Mouse (Mus musculus) erythroid progenitor cell, adult 5-6 weeks (primary cell): ENCODE data around the gene Psmb9. TPM values are rescaled to one million over a fixed set of nuclear protein-coding genes. Genes with fewer than 3 reads are reported as not detected.

Experiments used
- ATAC-seq: replicated peaks from 2 replicates; pipeline ENCODE4 v1.8.0; 2016; ENCODE audit warnings: moderate number of reproducible peaks, mild to moderate bottlenecking, moderate TSS enrichment, inconsistent platforms; ENCODE audit not compliant: poor library complexity, low FRiP score, severe bottlenecking
- total RNA-seq, 2 experiments: library from RNA; stranded (forward) in 1 of 2; stranded (reverse) in 1 of 2; fragments of 150-400 nt in 1 of 2; fragments of 186-747, 209-891 nt in 1 of 2; gene quantifications; 2 replicates each; pipeline versions ENCODE4 v1.2.3 to v1.2.4; 2015 to 2017; ENCODE audit warnings: low replicate concordance in 2 of 2

Psmb9 gene
- total RNA-seq, 2 experiments from 2014 or later: 21.3 to 23.5 TPM

DNA sequence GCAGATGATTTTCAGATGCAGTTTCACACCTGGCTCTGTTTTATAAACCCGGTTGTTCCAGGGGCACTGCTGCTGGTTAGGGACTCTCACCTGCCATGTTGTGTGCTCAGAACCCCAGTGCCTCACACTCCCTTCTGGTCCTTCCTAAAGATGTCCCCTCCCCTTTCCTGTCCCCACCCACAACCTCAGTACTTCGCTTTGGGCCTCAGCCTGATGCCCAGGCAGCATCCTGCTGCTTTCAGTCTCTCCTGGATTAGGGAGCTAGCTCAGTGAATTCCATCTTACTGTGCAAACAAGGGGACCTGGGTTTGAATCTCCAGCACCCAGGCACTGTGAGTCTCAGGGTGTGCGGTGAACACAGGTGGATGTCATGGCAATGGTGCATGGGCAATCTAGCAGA, 19.9 kb upstream of the Psmb9 start:
- no peak for ATAC-seq

DNA sequence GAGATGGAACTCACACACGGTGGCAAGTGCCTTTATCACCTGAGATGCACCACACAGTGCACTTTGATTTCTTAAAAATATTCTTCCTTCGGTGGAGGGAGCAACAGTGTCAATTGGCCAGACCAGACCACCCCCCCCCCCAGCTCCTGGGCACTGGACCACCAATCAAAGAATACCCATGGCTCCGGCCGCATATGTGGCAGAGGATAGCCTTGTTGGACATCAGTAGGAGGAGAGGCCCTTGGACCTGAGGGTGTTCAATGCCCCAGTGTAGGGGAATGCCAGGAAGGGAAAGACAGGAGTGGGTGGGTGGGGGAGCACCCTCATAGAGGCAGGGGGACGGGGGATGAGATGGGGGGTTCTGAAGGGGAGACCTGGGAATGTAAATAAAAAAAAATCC, 19.2 kb upstream of the Psmb9 start:
- ATAC-seq: no peak

DNA sequence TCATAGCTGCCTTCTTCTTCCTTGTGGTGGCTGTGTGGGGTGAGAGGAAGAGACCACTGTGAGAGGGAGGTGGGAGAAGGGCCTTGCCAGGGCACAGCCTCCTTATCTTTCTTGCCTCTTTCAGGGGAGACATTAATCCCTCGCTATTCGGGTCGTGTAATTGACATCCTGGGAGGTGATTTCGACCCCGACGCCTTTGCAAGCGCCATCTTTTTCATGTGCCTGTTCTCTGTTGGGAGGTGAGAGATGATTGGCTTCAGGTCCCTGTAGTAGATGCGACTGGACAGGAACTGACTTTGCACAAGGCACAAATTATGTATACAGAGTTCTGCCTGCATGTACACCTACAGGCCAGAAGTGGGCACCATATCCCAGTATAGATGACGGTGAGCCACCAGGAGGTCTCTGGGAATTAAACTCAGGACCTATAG, 18.2 kb upstream of the Psmb9 start:
- peak; percentile 82 for ATAC-seq

DNA sequence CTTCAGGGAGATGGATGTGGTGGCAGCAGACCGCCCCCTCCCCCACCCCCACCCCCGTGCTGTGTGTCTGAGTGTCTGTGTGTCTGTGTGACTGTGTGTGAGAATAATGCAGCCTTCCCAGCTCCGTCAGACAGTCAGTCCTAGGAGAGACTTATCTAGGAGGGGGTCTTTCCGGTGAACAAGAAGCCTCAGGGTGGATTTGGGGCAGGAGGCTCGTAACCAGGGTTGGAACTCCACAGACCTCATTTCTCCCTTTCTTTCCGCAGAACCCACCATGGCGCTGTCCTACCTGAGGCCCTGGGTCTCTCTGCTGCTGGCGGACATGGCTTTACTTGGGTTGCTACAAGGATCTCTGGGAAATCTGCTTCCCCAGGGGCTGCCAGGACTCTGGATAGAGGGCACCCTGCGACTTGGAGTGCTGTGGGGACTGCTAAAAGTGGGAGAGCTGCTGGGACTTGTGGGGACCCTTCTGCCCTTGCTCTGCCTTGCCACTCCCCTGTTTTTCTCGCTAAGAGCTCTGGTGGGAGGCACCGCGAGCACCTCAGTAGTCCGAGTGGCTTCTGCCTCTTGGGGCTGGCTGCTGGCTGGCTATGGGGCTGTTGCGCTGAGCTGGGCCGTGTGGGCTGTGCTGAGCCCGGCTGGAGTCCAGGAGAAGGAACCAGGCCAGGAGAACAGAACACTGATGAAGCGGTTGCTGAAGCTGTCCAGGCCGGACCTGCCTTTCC, 17.6 kb upstream of the Psmb9 start:
- ATAC-seq: peak; percentile 60

DNA sequence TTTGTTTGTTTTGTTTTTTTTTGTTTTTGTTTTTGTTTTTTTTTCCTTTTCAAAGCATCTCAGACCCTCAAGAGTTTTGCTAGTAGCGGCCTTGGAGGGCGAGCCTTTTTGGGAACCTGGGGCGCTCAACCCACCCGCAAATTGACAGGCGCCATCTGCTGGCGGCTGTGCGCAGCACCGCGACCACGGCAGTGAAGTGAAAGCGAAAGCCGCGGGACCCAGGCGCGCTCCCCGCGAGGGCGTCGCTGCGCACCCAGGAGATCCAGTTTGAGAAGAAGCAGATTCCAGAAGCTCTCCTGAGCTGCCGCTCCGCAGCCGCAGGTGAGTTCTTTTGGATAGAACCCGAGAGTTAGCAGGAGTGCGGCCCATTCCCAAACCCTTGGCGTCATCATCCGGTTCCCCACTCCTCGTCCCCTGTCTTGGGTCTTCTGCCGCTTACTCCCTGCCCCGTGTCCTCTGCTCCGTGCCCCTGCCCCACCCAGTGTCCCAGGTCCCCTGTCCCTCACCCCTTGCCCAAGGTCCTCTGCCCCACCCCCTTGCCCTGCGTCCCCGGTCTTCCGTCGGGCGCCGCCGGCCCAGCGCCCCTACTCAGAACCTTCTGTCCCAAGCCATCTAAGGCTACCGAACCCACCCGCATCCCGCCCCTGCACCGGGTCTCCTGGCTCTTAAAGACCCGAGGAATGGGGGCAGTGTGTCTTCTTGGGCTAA, 16.9 kb upstream of the Psmb9 start:
- peak; percentile 79 for ATAC-seq

DNA sequence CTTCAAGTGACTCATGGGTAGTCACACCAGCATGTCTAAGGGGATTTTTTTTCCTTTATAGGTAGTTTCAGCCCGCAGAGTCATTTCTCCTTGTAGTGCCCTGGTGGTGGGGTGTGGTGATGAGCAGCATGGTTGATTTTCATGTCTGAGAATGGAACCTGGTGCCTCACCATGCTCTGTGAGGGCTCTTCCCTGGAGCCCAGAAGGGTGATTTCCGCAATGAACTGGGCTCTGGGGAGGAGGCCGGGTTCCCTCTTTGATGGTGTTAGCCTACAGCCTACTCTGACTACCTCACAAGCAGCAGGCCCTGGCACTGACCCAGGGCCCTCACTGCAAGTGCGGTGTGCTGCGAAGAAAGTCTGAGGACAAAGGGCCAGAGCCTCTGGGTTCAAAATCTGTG, 15.9 kb upstream of the Psmb9 start, which contains the start of gene Tap2:
Tap2 (plus strand) TSS at position 84 of the 400 bp plus-strand sequence.
- ATAC-seq: no peak

DNA sequence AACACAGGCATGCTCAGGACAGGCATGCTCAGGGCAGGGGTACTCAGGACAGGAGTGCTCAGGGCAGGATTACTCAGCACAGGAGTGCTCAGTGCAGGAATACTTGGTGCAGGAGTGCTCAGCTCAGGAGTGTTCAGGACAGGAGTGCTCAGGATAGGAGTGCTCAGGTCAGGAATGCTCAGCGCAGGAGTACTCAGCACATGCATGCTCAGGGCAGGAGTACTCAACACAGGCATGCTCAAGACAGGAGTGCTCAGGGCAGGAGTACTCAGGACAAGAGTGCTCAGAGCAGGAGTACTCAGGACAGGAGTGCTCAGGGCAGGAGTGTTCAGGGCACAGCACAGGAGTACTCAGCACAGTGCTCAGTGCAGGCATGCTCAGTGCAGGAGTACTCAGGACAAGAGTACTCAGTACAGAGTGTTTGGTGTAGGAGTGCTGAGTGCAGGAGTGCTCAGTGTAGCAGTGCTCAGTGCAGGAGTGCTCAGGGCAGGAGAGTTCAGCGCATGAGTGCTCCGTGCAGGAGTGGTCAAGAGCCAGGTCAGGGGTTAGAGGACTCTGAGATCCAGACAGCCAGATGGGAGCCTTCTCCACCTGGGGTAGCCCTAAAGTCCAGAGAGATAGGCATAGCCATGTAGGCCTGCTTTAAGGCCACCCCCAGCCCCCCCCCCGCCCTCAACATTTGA, 15.3 kb upstream of the Psmb9 start:
- ATAC-seq: no peak

DNA sequence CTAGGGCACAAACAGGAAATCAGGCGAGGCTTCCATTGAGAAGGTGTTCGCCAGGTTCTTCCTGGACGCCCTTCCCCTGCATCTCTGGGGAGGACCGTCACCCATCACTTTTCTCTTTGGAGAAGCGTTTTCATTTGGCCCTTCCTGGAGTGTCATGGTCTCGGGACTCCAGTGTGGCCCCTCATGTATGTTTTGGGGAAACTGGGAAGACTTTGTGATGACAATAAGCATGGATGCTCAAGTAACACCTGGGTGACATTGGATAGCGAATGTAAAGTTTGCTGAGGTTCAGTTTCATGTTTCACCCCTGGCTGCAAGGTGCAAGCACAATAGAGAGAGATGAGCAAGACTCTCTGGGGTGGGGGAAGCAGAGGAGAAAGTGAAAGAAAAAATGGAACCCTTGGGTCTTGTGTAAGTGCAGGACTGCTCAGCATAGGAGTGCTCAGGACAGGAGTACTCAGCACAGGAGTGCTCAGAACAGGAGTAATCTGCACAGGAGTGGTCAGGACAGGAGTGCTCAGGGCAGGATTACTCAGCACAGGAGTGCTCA, 14.0 kb upstream of the Psmb9 start:
- ATAC-seq: no peak

DNA sequence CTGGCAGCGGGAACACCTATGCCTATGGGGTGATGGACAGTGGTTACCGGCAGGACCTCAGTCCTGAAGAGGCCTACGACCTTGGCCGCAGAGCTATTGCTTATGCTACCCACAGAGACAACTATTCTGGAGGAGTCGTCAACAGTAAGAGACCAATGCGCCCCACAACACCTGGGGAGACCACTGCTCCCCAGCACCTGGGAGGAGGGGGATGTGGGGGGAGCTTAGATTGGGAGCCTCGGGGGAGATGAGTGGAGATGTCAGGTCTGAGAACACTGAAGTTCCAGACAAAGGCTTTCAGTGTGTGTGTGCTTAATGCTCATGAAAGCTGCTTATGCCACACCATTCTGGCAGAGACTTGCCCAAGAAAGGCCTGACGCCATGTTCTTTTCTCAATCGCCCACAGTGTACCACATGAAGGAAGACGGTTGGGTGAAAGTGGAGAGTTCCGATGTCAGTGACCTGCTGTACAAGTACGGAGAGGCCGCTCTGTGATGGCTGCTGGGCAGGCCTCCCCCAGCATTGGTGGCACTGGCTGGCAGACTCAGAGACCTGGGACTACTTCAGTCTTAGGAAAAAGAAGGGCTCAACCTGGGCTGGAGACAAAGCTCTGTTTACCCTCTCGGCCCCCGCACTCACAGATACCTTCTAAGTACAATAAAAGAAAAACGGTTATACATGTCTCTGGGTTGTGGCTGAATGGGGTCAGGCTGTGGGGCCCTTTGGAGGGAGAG, 13.4 kb upstream of the Psmb9 start:
- ATAC-seq: no peak

DNA sequence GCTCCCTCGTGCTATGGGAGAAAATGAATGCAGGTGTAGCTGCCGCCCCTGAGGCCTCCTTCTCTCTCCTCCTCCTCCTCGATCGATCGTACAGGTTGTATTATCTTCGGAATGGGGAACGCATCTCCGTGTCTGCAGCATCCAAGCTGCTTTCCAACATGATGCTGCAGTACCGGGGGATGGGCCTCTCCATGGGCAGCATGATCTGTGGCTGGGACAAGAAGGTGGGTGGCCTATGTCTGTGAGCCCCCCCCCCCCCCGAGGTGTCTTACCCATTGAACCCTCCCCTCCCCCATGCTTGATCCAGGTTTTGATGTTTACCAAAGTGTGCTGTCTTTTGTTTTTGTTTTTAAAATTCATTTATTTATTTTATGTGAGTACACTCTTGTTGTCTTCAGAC, 12.5 kb upstream of the Psmb9 start:
- ATAC-seq: no peak

DNA sequence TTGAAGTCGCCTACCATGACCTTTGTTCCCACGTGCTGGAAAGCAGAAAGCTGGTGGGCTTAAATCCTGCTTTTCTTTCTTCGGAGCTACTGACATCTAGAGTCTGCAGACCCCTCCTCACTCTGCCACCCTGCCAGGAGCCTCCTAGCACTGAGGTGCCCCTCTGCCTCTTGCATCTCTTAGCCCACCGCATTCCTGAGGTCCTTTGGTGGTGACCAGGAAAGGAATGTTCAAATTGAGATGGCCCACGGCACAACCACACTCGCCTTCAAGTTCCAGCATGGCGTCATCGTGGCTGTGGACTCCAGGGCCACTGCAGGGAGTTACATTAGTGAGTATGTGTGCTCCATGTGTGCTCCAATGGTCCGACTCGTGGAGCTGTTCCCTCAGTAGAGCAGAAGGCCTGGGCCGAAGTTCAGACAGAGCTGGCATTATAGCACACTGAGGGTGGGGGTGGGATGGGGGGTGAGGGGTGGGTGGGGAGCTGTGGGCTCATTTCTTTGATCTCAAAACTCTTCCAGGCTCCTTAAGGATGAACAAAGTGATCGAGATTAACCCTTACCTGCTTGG, 11.6 kb upstream of the Psmb9 start:
- no peak for ATAC-seq

DNA sequence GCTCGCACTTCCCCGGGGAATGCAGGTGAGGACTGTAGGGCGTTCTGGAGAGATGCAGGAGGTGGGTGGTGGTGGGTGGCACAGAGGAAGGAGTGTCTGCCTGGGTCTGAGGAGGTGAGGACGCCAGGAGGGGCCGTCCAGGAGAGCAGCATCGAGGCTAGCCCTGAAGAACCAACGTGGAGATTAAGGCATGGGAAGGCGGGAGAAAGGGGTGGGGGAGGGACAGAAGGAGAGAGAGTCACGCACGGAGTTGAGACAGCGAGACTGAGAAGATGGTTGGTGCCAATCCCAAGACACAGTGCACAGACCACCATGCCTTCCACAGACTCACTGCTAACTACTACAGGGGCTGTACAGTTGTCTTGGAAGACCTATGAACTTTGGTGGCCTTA, 11.0 kb upstream of the Psmb9 start:
- no peak for ATAC-seq

DNA sequence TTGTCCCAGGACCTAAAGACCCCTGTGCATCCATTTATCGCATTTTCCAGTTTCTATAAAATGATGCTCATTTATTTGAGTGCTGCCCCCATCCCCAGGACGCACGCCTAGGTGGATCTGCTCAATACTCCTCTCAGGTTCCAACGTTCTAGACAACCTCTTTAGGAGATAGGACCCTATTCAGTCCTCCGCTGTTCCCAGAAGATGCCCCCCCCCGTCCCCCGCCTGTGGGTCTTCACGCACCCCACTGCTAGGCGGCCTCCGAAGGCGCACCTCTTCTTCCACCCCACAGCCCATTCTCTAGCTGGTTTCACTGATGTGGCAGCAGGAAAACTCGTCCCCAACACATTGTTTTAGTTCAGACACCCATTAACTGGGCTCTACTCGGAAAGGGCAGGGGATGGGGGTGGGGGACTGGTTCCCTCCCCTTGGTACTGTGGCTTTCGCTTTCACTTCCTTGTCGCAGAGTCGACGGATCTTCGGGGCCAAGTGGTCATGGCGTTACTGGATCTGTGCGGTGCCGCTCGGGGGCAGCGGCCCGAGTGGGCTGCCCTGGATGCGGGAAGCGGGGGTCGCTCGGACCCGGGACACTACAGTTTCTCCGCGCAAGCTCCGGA, 10.4 kb upstream of the Psmb9 start:
- ATAC-seq: no peak

DNA sequence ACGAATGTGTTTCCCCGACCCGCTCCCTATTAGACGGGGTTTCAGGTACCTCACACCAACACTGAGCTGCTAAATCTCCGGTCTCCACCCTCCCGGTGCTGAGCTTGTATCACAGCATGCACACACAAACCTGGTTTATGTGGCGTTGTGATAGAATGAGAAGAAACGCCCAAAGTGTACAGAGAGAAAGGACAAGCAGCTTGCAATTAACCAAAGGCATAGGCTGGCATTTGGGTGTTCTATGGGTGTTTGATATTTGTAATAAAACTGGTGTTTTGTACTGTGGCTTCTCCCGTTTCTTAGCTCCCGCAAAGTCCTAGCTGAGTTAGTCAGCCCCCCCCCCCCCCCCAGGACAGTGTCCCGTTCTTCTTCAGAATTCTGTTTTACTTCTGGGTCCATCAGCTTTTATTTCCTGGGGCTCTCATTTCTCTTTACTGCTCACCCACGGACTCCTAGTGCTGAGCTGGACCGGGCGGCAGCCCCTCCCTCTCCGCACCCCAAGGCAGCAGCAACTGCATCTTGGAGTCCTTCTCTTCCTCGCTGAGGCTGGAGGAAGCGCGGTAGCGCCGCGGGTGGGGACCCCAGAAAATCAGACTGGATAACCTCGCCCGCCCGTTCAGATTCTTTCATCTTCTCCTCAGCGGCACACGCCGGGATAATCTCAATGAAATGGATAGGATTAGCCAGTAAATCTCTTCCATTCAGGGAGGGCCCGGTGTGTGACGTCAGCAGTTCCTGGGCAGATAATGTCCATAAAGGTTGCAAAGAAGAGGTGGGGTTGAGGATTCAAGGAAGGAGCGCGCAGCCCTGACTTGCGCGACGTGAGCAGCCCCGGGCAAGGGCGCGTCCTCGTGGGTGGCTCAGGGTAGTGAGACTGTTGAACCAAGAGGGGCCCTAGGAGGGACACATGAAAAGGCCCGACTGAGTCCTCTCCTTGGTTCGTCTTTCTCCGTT, 9.7 kb upstream of the Psmb9 start, which contains the start of gene Psmb8:
Psmb8 (plus strand) TSS at position 781 of the 954 bp plus-strand sequence.
- 0 out of 2 replicates have a peak, but pooled peaks have one; percentile 45 for ATAC-seq

DNA sequence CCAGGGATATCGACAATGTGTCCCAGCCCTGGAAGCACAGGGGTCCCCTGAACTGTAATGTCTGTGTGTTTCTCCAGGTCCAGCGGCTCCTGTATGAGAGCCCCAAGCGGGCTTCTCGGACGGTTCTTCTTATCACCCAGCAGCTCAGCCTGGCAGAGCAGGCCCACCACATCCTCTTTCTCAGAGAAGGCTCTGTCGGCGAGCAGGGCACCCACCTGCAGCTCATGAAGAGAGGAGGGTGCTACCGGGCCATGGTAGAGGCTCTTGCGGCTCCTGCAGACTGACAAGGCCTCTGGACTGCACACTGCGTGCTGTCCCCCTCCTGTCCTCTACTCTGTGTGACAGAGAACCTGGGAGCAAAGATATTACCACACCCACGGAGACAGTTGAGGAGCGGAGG, 8.9 kb upstream of the Psmb9 start:
- no peak for ATAC-seq

DNA sequence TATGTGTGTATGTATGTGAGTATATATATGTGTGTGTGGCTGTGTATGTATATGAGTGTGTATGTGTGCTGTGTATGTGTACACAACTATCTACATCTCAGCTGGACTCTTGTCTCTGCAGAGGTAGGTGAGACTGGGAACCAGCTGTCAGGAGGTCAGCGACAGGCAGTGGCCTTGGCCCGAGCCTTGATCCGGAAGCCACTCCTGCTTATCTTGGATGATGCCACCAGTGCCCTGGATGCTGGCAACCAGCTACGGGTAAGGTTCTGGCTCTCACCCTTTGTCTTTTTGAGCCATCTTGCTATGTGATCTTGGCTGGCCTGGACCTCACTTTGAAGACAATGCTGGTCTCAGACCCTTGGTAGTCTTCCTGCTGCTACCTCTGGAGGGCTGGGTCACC, 7.2 kb upstream of the Psmb9 start:
- no peak for ATAC-seq

DNA sequence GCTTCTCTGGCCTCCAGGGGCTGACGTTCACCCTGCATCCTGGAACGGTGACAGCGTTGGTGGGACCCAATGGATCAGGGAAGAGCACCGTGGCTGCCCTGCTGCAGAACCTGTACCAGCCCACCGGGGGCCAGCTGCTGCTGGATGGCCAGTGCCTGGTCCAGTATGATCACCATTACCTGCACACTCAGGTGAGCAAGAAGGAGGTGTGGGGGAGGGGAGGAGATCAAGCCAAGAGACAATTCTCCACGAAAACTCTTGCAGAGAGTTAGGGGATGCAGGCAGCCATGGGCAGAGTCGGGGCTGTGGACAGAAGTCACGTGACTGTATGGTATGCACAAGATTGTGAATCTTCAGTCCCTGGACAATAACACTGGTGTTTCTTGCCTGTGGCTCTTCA, 5.9 kb upstream of the Psmb9 start:
- no peak for ATAC-seq

DNA sequence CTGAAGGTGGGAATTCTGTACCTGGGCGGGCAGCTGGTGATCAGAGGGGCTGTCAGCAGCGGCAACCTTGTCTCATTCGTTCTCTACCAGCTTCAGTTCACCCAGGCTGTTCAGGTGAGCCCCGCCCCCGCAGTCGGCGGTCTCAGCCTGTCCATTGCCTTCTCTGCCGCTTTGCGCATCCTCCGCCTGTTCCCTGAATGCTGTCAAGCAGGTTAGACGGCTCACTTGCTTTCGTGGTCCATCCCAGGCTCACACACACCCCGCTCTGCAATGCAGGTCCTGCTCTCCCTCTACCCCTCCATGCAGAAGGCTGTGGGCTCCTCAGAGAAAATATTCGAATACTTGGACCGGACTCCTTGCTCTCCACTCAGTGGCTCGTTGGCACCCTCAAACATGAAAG, 5.3 kb upstream of the Psmb9 start:
- no peak for ATAC-seq
